Mouse (Mus musculus): Measurements from ENCODE around the gene Kcnj15. TPM values are rescaled to one million over a fixed set of nuclear protein-coding genes. Genes with fewer than 3 reads are reported as not detected.

The Kcnj15 gene
- total and polyA plus RNA-seq, 3 experiments = 0.22 TPM; not detected in 2

GRCm38 (mm10) chr16:95284085-95284727, 26.8 kb downstream of the Kcnj15 start:
- TF ChIP-seq CTCF (IDR thresholded peaks at IDR 0.05; ENCODE audit: low read depth, low read length) (no peak), POLR2AphosphoS5 (IDR thresholded peaks at IDR 0.05; ENCODE audit: insufficient replicate concordance, low read depth, low read length) (no peak), TAL1 (conservative IDR thresholded peaks at IDR 0.05; ENCODE audit: low read depth, low read length) (no peak), GATA2 (IDR thresholded peaks at IDR 0.05; ENCODE audit: borderline replicate concordance, low read depth, low read length) (no peak), GATA1 (IDR thresholded peaks at IDR 0.05; ENCODE audit: borderline replicate concordance, low read length) (no peak)
- no peaks in the 10 kb centered on the region for H3K36me3 ChIP-seq (replicated peaks)
- H3K4me1 ChIP-seq (ENCODE audit: insufficient read depth, low read depth, low read length) = no peaks in the 10 kb centered on the region
- no peak overlapping the region for H3K4me3 ChIP-seq (ENCODE audit: low read depth, low read length)
- H3K27me3 ChIP-seq (ENCODE audit: insufficient read depth, low read length) = peaks cover 33% of the 10 kb centered on the region
- DNase-seq (ENCODE audit: low spot score) (no peak), ATAC-seq (ENCODE audit: extremely low read depth, insufficient number of reproducible peaks, low FRiP score, poor library complexity, severe bottlenecking) (no peak)
- no peaks in the 10 kb centered on the region for H3K9me3 ChIP-seq (replicated peaks)

DNA sequence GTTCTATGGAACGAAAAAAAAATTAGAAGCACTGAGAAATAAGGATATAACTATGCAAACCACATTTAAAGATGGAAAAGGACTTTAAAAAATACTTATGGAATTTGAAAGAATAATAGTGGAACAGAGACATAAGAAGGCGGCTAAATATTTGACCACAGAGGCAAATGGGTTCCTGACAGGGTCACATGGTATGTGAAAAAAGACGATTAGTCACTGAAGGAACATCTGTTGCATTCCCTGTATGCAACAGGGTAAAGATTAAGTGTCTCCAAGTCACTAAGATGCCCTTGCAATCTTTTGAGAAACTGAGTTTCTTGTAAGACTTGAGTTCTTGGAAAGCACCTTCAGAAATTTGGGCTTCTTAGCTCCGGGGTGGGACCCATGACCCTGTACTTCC, 27.7 kb downstream of the Kcnj15 start:
- Histone ChIP-seq H3K4me3 (ENCODE audit: low read depth, low read length) (no peak overlapping the region), H3K9me3 (replicated peaks) (no peaks in the 10 kb centered on the region), H3K36me3 (replicated peaks) (no peaks in the 10 kb centered on the region), H3K4me1 (ENCODE audit: insufficient read depth, low read depth, low read length) (no peaks in the 10 kb centered on the region), H3K27me3 (ENCODE audit: insufficient read depth, low read length) (peaks cover 34% of the 10 kb centered on the region)
- TF ChIP-seq GATA1 (IDR thresholded peaks at IDR 0.05; ENCODE audit: borderline replicate concordance, low read length) = no peak
- TF ChIP-seq TAL1 (conservative IDR thresholded peaks at IDR 0.05; ENCODE audit: low read depth, low read length) = no peak
- TF ChIP-seq CTCF (IDR thresholded peaks at IDR 0.05; ENCODE audit: low read depth, low read length) = no peak
- TF ChIP-seq GATA2 (IDR thresholded peaks at IDR 0.05; ENCODE audit: borderline replicate concordance, low read depth, low read length) = no peak
- no peak for TF ChIP-seq POLR2AphosphoS5 (IDR thresholded peaks at IDR 0.05; ENCODE audit: insufficient replicate concordance, low read depth, low read length)
- no peak for ATAC-seq (ENCODE audit: extremely low read depth, insufficient number of reproducible peaks, low FRiP score, poor library complexity, severe bottlenecking)
- DNase-seq (ENCODE audit: low spot score) = no peak

DNA sequence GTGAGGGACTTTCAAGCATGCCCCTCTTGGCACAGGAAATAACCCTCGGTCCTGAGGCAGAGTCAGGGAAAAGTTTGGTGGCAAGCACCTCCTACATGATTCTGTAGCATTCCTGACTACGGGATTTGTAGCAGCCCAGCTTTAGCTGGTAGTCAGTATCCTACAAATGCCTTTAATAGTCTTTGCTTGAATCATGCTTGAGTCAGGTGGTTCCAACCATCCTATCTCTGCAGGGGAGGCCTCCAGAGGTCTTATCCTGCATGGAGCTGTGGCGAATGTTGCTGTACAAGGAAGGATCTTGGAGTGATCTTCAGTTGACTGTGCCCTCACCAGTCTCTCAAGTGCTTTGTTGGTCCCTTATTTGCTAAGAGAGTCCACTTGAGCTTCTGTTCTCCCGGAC, 28.4 kb downstream of the Kcnj15 start:
- Histone ChIP-seq H3K36me3 (replicated peaks) (no peaks in the 10 kb centered on the region), H3K4me3 (ENCODE audit: low read depth, low read length) (no peak overlapping the region), H3K27me3 (ENCODE audit: insufficient read depth, low read length) (peaks cover 33% of the 10 kb centered on the region), H3K9me3 (replicated peaks) (no peaks in the 10 kb centered on the region), H3K4me1 (ENCODE audit: insufficient read depth, low read depth, low read length) (no peaks in the 10 kb centered on the region)
- DNase-seq (ENCODE audit: low spot score) (no peak), ATAC-seq (ENCODE audit: extremely low read depth, insufficient number of reproducible peaks, low FRiP score, poor library complexity, severe bottlenecking) (no peak)
- TF ChIP-seq TAL1 (conservative IDR thresholded peaks at IDR 0.05; ENCODE audit: low read depth, low read length) (no peak), POLR2AphosphoS5 (IDR thresholded peaks at IDR 0.05; ENCODE audit: insufficient replicate concordance, low read depth, low read length) (no peak), GATA2 (IDR thresholded peaks at IDR 0.05; ENCODE audit: borderline replicate concordance, low read depth, low read length) (no peak), GATA1 (IDR thresholded peaks at IDR 0.05; ENCODE audit: borderline replicate concordance, low read length) (no peak), CTCF (IDR thresholded peaks at IDR 0.05; ENCODE audit: low read depth, low read length) (no peak)

GRCm38 (mm10) chr16:95287656-95288055, 30.3 kb downstream of the Kcnj15 start:
- Histone ChIP-seq H3K36me3 (replicated peaks) (no peaks in the 10 kb centered on the region), H3K4me1 (ENCODE audit: insufficient read depth, low read depth, low read length) (no peaks in the 10 kb centered on the region), H3K27me3 (ENCODE audit: insufficient read depth, low read length) (peaks cover 23% of the 10 kb centered on the region), H3K4me3 (ENCODE audit: low read depth, low read length) (no peak overlapping the region), H3K9me3 (replicated peaks) (no peaks in the 10 kb centered on the region)
- no peak for TF ChIP-seq POLR2AphosphoS5 (IDR thresholded peaks at IDR 0.05; ENCODE audit: insufficient replicate concordance, low read depth, low read length)
- no peak for TF ChIP-seq GATA2 (IDR thresholded peaks at IDR 0.05; ENCODE audit: borderline replicate concordance, low read depth, low read length)
- TF ChIP-seq GATA1 (IDR thresholded peaks at IDR 0.05; ENCODE audit: borderline replicate concordance, low read length) = no peak
- TF ChIP-seq CTCF (IDR thresholded peaks at IDR 0.05; ENCODE audit: low read depth, low read length) = no peak
- no peak for TF ChIP-seq TAL1 (conservative IDR thresholded peaks at IDR 0.05; ENCODE audit: low read depth, low read length)
- ATAC-seq (ENCODE audit: extremely low read depth, insufficient number of reproducible peaks, low FRiP score, poor library complexity, severe bottlenecking) = no peak
- no peak for DNase-seq (ENCODE audit: low spot score)

GRCm38 (mm10) chr16:95289375-95289774, 32.0 kb downstream of the Kcnj15 start:
- H3K4me1 ChIP-seq (ENCODE audit: insufficient read depth, low read depth, low read length) = no peaks in the 10 kb centered on the region

GRCm38 (mm10) chr16:95291450-95292101, 34.2 kb downstream of the Kcnj15 start:
- TF ChIP-seq CTCF (IDR thresholded peaks at IDR 0.05; ENCODE audit: low read depth, low read length) = no peak
- no peak for TF ChIP-seq POLR2AphosphoS5 (IDR thresholded peaks at IDR 0.05; ENCODE audit: insufficient replicate concordance, low read depth, low read length)
- no peak for TF ChIP-seq GATA1 (IDR thresholded peaks at IDR 0.05; ENCODE audit: borderline replicate concordance, low read length)
- TF ChIP-seq GATA2 (IDR thresholded peaks at IDR 0.05; ENCODE audit: borderline replicate concordance, low read depth, low read length) = no peak
- no peak for TF ChIP-seq TAL1 (conservative IDR thresholded peaks at IDR 0.05; ENCODE audit: low read depth, low read length)

More at GRCm38 (mm10) chr16:95289375-95289774, 32.0 kb downstream of the Kcnj15 start:
- no peak for DNase-seq (ENCODE audit: low spot score)
- no peak for TF ChIP-seq GATA1 (IDR thresholded peaks at IDR 0.05; ENCODE audit: borderline replicate concordance, low read length)
- TF ChIP-seq POLR2AphosphoS5 (IDR thresholded peaks at IDR 0.05; ENCODE audit: insufficient replicate concordance, low read depth, low read length) = no peak
- TF ChIP-seq TAL1 (conservative IDR thresholded peaks at IDR 0.05; ENCODE audit: low read depth, low read length) = no peak
- no peak for TF ChIP-seq GATA2 (IDR thresholded peaks at IDR 0.05; ENCODE audit: borderline replicate concordance, low read depth, low read length)
- TF ChIP-seq CTCF (IDR thresholded peaks at IDR 0.05; ENCODE audit: low read depth, low read length) = no peak
- Histone ChIP-seq H3K27me3 (ENCODE audit: insufficient read depth, low read length) (peaks cover 26% of the 10 kb centered on the region), H3K4me3 (ENCODE audit: low read depth, low read length) (no peak overlapping the region), H3K9me3 (replicated peaks) (no peaks in the 10 kb centered on the region), H3K36me3 (replicated peaks) (no peaks in the 10 kb centered on the region)
- no peak for ATAC-seq (ENCODE audit: extremely low read depth, insufficient number of reproducible peaks, low FRiP score, poor library complexity, severe bottlenecking)

More at GRCm38 (mm10) chr16:95291450-95292101, 34.2 kb downstream of the Kcnj15 start:
- Histone ChIP-seq H3K4me1 (ENCODE audit: insufficient read depth, low read depth, low read length) (no peaks in the 10 kb centered on the region), H3K36me3 (replicated peaks) (no peaks in the 10 kb centered on the region), H3K4me3 (ENCODE audit: low read depth, low read length) (no peak overlapping the region), H3K27me3 (ENCODE audit: insufficient read depth, low read length) (peaks cover 18% of the 10 kb centered on the region), H3K9me3 (replicated peaks) (no peaks in the 10 kb centered on the region)
- DNase-seq (ENCODE audit: low spot score) = no peak
- no peak for ATAC-seq (ENCODE audit: extremely low read depth, insufficient number of reproducible peaks, low FRiP score, poor library complexity, severe bottlenecking)
